Mouse (Mus musculus): ENCODE results near the gene Gm10722.
"Not testable (repeated sequence)": the region's sequence is repeated elsewhere in the genome, so short reads cannot be mapped to it uniquely, and the experiment has no call there.

DNA sequence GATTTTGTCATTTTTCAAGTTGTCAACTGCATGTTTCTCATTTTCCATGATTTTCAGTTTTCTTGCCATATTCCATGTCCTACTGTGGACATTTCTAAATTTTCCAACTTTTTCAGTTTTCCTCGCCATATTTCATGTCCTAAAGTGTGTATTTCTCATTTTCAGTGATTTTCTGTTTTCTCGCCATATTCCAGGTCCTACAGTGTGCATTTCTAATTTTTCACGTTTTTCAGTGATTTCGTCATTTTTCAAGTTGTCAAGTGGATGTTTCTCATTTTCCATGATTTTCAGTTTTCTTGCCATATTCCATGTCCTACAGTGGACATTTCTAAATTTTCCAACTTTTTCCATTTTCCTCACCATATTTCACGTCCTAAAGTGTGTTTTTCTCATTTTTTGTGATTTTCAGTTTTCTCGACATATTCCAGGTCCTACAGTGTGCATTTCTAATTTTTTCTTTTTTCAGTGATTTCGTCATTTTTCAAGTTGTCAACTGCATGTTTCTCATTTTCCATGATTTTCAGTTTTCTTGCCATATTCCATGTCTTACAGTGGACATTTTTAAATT, 11.4 kb downstream of the Gm10722 start:
- TF ChIP-seq CTCF (IDR thresholded peaks at IDR 0.05; ENCODE audit: extremely low read depth, insufficient read depth, insufficient read length, insufficient replicate concordance); POLR2A (IDR thresholded peaks at IDR 0.05; ENCODE audit: low read depth, low read length): not testable (repeated sequence)
